Mouse (Mus musculus) forebrain, embryonic 12.5 days (tissue): ENCODE measurements at regions not wholly inside any gene's neighbourhood (a gene's known extent, or its start where the extent isn't known, plus 50 kb on each side); places are given as distances from the start of the nearest gene placed in this dataset.

Experiments used
- ATAC-seq: fragments of 200-750 bp; cut with Nextera tagmentation; 2 replicates; pipeline ENCODE4 v1.8.0; 2017; ENCODE audit warnings: moderate TSS enrichment; ENCODE audit not compliant: low FRiP score
- H3K27ac ChIP-seq: fragments of 300-500 bp; sonication (generic); 2 replicates; pipeline ENCODE4 v1.5.1; 2016; ENCODE audit warnings: mild to moderate bottlenecking
- H3K27me3 ChIP-seq: fragments of 300-500 bp; sonication (generic); 2 replicates; pipeline ENCODE4 v1.6.1; 2016; ENCODE audit warnings: mild to moderate bottlenecking
- H3K36me3 ChIP-seq: fragments of 300-500 bp; sonication (generic); replicated peaks from 2 replicates; pipeline ENCODE4 v1.6.1; 2016; ENCODE audit warnings: mild to moderate bottlenecking
- H3K4me1 ChIP-seq: fragments of 300-500 bp; sonication (generic); 2 replicates; pipeline ENCODE4 v1.6.1; 2016
- H3K4me2 ChIP-seq: fragments of 300-500 bp; sonication (generic); 2 replicates; pipeline ENCODE4 v1.6.1; 2016; ENCODE audit warnings: mild to moderate bottlenecking, moderate library complexity
- H3K4me3 ChIP-seq: fragments of 300-500 bp; sonication (generic); replicated peaks from 2 replicates; pipeline ENCODE4 v1.5.1; 2016; ENCODE audit warnings: mild to moderate bottlenecking
- H3K9ac ChIP-seq: fragments of 300-500 bp; sonication (generic); 2 replicates; pipeline ENCODE4 v1.6.1; 2016; ENCODE audit warnings: mild to moderate bottlenecking
- H3K9me3 ChIP-seq: fragments of 300-500 bp; sonication (generic); 2 replicates; pipeline ENCODE4 v1.6.1; 2016
- WGBS: fragments of 180-500 bp; shearing (Covaris S2); methylation state at CpG from one replicate; pipeline ENCODE4 v1.1.7; 2016; 5-methylcytosine and 5-hydroxymethylcytosine counted together

- H3K9me3 ChIP-seq: no peaks in the 10 kb centered on the region
- H3K27me3 ChIP-seq: 0 out of 2 replicates have a peak, but pooled peaks cover 1% of the 10 kb centered on the region
- no peaks in the 10 kb centered on the region for H3K36me3 ChIP-seq
- peaks cover 9% of the 10 kb centered on the region for H3K4me1 ChIP-seq
- no peak overlapping the region for H3K4me2 ChIP-seq
- ATAC-seq: no peak
- H3K27ac ChIP-seq: no peak overlapping the region
- H3K9ac ChIP-seq: no peak overlapping the region
- no peak overlapping the region for H3K4me3 ChIP-seq
Measured at GRCm38 (mm10) chr9:89858005-89858404, 51.7 kb upstream of the Rasgrf1 start.

DNA sequence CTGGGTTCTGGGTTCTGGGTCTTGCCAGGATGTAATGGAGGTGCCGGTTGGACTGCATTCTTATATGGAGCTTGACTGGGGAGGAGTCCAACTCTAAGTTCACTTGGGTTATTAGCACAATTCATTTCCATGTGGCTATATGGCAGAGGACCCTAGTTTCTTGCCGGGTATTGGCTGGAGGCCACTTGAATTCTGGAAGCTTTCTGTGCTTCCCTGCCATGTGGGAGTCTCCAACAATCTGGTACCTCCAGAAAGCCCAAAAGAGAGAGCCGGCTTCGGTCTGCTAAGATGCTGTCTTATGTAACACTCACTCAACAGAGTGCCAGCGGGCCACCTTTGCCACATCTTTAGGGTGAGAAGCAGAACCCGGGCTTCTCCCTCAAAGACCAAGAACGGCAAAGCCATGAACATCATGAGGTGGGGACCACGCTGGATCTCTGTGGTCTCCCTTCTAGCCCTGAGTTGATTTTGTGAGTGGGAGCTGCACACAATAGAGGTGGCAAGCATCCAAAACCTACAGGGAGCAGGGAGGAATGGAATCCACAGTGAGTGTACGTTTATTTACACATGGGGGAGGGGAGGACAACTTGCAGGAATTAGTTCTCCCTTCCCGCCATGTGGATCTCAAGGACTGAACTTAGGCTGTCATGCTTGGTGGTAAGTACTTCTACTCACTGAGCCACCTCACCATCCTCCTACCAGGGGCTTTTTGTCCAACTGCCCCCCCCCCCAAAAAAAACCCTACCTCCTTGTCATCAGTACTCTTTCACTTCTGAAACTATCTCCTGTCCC, 59.0 kb upstream of the Rasgrf1 start:
- Histone ChIP-seq H3K4me1 (no peaks in the 10 kb centered on the region), H3K4me3 (no peak overlapping the region), H3K9ac (no peak overlapping the region), H3K4me2 (no peak overlapping the region), H3K9me3 (no peaks in the 10 kb centered on the region), H3K27ac (no peak overlapping the region), H3K27me3 (no peaks in the 10 kb centered on the region), H3K36me3 (no peaks in the 10 kb centered on the region)
- no peak for ATAC-seq
- WGBS: 87% methylated on average over 10 of the region's 10 CpGs

DNA sequence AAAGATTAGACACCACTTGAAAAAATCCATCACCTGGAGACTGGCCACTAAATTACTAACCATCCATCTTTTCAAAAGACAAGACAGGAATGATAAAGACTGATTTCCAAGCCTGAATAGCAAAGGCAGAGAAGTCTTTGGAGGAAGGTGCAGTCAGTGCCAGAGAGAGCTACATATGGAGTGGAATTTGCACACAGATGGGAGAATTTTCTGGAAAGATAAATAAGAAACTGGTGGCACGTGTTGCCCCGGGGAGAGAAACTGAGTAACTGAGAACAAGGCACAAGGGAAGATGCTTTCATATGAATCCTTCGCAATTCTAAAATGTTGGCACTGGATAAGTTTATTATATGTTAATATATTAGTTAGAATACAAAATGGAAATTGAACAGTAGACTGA, 59.8 kb upstream of the Rasgrf1 start:
- H3K4me1 ChIP-seq: no peaks in the 10 kb centered on the region
- no peaks in the 10 kb centered on the region for H3K27me3 ChIP-seq
- ATAC-seq: no peak
- H3K27ac ChIP-seq: no peak overlapping the region
- H3K9ac ChIP-seq: no peak overlapping the region
- no peak overlapping the region for H3K4me3 ChIP-seq
- no peak overlapping the region for H3K4me2 ChIP-seq
- H3K9me3 ChIP-seq: no peaks in the 10 kb centered on the region
- 94% methylated on average over 3 of the region's 3 CpGs for WGBS
- H3K36me3 ChIP-seq: no peaks in the 10 kb centered on the region

- WGBS: 85% methylated on average over 3 of the region's 3 CpGs
- no peaks in the 10 kb centered on the region for H3K4me1 ChIP-seq
- no peak for ATAC-seq
- H3K9ac ChIP-seq: no peak overlapping the region
- no peak overlapping the region for H3K4me3 ChIP-seq
- no peak overlapping the region for H3K4me2 ChIP-seq
- no peaks in the 10 kb centered on the region for H3K27me3 ChIP-seq
- no peaks in the 10 kb centered on the region for H3K9me3 ChIP-seq
- no peak overlapping the region for H3K27ac ChIP-seq
- no peaks in the 10 kb centered on the region for H3K36me3 ChIP-seq
Measured at GRCm38 (mm10) chr9:89848571-89848970, 61.1 kb upstream of the Rasgrf1 start.

DNA sequence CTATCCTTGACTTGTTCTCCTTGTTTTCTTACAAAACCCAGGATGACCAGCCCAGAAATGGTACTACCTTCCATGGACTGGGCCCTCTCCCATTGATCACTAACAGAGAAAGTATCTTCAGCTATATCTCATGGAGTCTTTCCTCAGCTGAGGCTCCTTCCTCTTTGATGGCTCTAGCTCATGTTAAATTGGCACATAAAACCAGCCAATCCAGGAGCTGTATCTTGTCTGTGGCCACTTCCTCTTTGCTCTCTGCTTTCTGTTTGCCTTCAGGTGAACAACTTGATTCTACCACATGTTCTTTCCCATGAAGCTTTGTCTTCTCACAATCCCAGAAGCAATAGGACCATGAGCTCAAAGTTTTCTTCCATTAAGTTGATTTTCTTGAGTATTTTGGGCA, 62.7 kb upstream of the Rasgrf1 start:
- no peaks in the 10 kb centered on the region for H3K36me3 ChIP-seq
- H3K4me1 ChIP-seq: peaks cover 7% of the 10 kb centered on the region; the same call in 1 of the 2 replicates
- H3K4me3 ChIP-seq: no peak overlapping the region
- H3K9ac ChIP-seq: no peak overlapping the region
- no peak overlapping the region for H3K27ac ChIP-seq
- ATAC-seq: no peak
- no peak overlapping the region for H3K4me2 ChIP-seq
- H3K27me3 ChIP-seq: no peaks in the 10 kb centered on the region
- H3K9me3 ChIP-seq: no peaks in the 10 kb centered on the region

GRCm38 (mm10) chr9:89842776-89843089, 67.0 kb upstream of the Rasgrf1 start:
- ATAC-seq: no peak
- H3K4me3 ChIP-seq: no peak overlapping the region
- no peak overlapping the region for H3K27ac ChIP-seq
- H3K27me3 ChIP-seq: no peaks in the 10 kb centered on the region
- 89% methylated on average over 8 of the region's 8 CpGs for WGBS
- H3K9me3 ChIP-seq: no peaks in the 10 kb centered on the region
- H3K9ac ChIP-seq: no peak overlapping the region
- H3K36me3 ChIP-seq: no peaks in the 10 kb centered on the region
- peaks cover 7% of the 10 kb centered on the region; the same call in 1 of the 2 replicates for H3K4me1 ChIP-seq
- H3K4me2 ChIP-seq: no peak overlapping the region

DNA sequence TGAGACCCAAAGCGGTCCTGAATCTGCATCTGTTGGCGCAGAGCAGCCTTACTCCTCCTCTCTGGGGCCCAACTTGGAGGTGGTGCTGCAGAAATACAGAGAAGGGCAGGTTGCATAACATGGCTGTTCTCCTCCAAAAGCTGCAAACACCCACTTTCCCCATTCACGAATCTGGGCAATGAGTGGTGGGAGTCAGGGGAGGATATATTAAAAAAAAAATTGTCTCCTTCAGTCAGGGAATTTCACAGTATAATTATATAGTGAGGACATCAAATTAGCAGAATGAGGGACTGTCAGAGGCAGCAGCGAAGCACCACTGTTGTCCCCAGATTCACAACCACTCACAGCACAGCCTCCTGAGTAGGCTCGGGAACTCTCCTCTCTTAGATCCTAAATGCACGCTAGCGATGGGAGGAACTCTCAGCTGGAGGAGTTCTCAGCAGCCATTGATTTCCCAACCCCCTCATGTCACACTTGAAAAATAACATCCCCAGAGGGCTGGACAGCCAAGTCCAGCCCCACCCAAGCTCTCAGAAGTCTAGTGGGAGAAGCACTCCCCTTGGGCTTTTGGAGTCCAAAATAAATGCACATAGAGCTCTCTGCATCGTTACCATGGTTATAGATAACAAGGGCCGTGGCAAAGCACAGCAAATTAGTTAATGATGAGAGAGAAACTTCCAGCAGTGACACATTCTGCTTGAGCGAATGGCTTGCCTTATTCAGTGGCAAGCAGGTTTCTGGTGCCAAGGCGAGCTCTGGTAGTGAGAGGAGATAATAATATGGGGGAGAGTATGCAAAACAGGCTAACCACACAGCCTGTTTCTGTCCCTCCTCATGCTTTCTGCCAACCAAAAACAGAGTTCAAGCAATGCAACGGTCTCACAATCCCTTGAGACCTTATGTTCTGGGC, 67.6 kb upstream of the Rasgrf1 start:
- H3K4me1 ChIP-seq: peaks cover 7% of the 10 kb centered on the region; the same call in 1 of the 2 replicates
- ATAC-seq: peak; percentile 51; the same call in 1 of the 2 replicates
- 44% methylated on average over 12 of the region's 12 CpGs for WGBS
- H3K4me2 ChIP-seq: no peak overlapping the region
- H3K27me3 ChIP-seq: no peaks in the 10 kb centered on the region
- H3K4me3 ChIP-seq: no peak overlapping the region
- H3K27ac ChIP-seq: no peak overlapping the region
- no peaks in the 10 kb centered on the region for H3K36me3 ChIP-seq
- H3K9ac ChIP-seq: no peak overlapping the region
- H3K9me3 ChIP-seq: no peaks in the 10 kb centered on the region

GRCm38 (mm10) chr9:89841371-89841770, 68.3 kb upstream of the Rasgrf1 start:
- 62% methylated on average over 2 of the region's 2 CpGs for WGBS
- Histone ChIP-seq H3K27me3 (no peaks in the 10 kb centered on the region), H3K4me2 (no peak overlapping the region), H3K9me3 (no peaks in the 10 kb centered on the region), H3K27ac (no peak overlapping the region), H3K4me3 (no peak overlapping the region), H3K9ac (no peak overlapping the region), H3K4me1 (peaks cover 7% of the 10 kb centered on the region; the same call in 1 of the 2 replicates), H3K36me3 (no peaks in the 10 kb centered on the region)
- no peak for ATAC-seq

- H3K36me3 ChIP-seq: no peaks in the 10 kb centered on the region
- no peak for ATAC-seq
- H3K27ac ChIP-seq: no peak overlapping the region
- WGBS: 76% methylated on average over 7 of the region's 7 CpGs
- H3K27me3 ChIP-seq: no peaks in the 10 kb centered on the region
- no peaks in the 10 kb centered on the region for H3K9me3 ChIP-seq
- H3K4me2 ChIP-seq: no peak overlapping the region
- no peak overlapping the region for H3K4me3 ChIP-seq
- H3K4me1 ChIP-seq: no peaks in the 10 kb centered on the region
- H3K9ac ChIP-seq: no peak overlapping the region
Measured at GRCm38 (mm10) chr9:89836454-89837245, 73.1 kb upstream of the Rasgrf1 start.

DNA sequence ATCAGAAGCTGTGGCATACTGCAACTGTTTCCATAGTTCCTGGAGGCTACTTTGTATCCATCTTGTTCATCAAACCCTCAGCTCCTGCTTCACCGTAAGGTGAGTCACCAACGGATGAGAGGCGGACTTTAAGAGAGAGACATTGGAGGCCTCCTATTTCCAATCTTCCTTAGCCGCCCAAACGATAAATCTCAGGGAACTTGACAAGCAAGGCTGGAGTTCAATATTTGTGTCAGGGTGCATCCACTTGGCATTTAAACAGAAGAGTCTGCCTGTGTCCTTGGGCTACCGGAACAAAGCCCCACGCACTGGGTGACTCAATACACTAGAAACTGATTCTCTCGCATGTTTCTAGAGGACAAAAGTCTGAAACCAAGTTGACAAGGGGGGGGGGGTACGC, 76.1 kb upstream of the Rasgrf1 start:
- Histone ChIP-seq H3K4me3 (no peak overlapping the region), H3K36me3 (no peaks in the 10 kb centered on the region), H3K4me1 (no peaks in the 10 kb centered on the region), H3K9ac (no peak overlapping the region), H3K9me3 (no peaks in the 10 kb centered on the region), H3K27ac (no peak overlapping the region), H3K4me2 (no peak overlapping the region), H3K27me3 (no peaks in the 10 kb centered on the region)
- no peak for ATAC-seq
- 85% methylated on average over 9 of the region's 9 CpGs for WGBS

GRCm38 (mm10) chr9:89831855-89832254, 77.9 kb upstream of the Rasgrf1 start:
- WGBS: 93% methylated on average over 14 of the region's 14 CpGs
- H3K4me1 ChIP-seq: no peaks in the 10 kb centered on the region
- no peak overlapping the region for H3K27ac ChIP-seq
- H3K27me3 ChIP-seq: no peaks in the 10 kb centered on the region
- no peak overlapping the region for H3K4me2 ChIP-seq
- no peaks in the 10 kb centered on the region for H3K9me3 ChIP-seq
- no peak for ATAC-seq
- H3K9ac ChIP-seq: no peak overlapping the region
- H3K36me3 ChIP-seq: no peaks in the 10 kb centered on the region
- no peak overlapping the region for H3K4me3 ChIP-seq

DNA sequence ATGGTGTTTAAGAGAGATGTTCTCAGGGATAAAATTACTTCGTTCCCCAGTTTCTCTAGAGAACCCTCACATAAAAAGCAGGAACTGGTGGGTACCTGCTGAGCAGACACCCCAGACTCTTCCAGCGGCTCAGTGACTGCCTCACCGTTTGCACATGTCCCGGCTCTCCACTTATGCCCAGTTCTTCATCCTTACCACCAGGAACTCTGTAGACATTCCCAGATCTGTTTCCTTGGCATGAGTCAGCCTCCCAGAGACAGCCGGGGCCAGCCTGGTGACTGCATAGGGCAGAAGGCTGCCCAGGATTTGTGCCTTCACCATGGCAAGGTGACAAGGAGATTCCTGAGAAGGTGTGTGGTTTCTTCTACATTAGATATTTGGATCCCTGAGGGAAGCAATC, 81.6 kb upstream of the Rasgrf1 start:
- Histone ChIP-seq H3K4me3 (no peak overlapping the region), H3K4me2 (no peak overlapping the region), H3K4me1 (no peaks in the 10 kb centered on the region), H3K9ac (no peak overlapping the region), H3K27ac (no peak overlapping the region), H3K27me3 (no peaks in the 10 kb centered on the region), H3K9me3 (no peaks in the 10 kb centered on the region), H3K36me3 (no peaks in the 10 kb centered on the region)
- no peak for ATAC-seq
- 90% methylated on average over 5 of the region's 5 CpGs for WGBS
